ENCODE assay signal across 8 mouse cellular contexts in genomic region chr17:37045611-37046311, GRCm38 (mm10). TPM values are rescaled to one million over a fixed set of nuclear protein-coding genes. Genes with fewer than 3 reads are reported as not detected.
DNase-seq lines count a peak whose midpoint lies in the region; ATAC-seq lines count a peak whose summit lies in the region.

Gene Gabbr1 (plus strand): TSS chr17:37045966.

- H3K4me1 ChIP-seq in intestine, embryonic 15.5 days (replicated peaks) = peaks cover 26% of the 10 kb centered on the region
- H3K4me1 ChIP-seq in midbrain, embryonic 11.5 days (ENCODE audit: control insufficient read depth, insufficient read depth, low read length) = peaks cover 20% of the 10 kb centered on the region

- H3K4me3 ChIP-seq in intestine, embryonic 15.5 days (replicated peaks) = peak within 1 kb of the TSS; percentile 82
- peak within 1 kb of the TSS; percentile 79 for H3K4me3 ChIP-seq in midbrain, embryonic 11.5 days (ENCODE audit: low read depth, low read length)

- no peaks in the 10 kb centered on the region for H3K9me3 ChIP-seq in intestine, embryonic 15.5 days
- no peaks in the 10 kb centered on the region for H3K9me3 ChIP-seq in midbrain, embryonic 11.5 days (ENCODE audit: control insufficient read depth, low read length)

- under 1% methylated on average over 48 of the region's 55 CpGs for WGBS in intestine, embryonic 15.5 days
- WGBS in midbrain, embryonic 11.5 days = under 1% methylated on average over 43 of the region's 55 CpGs

- H3K9ac ChIP-seq in intestine, embryonic 15.5 days = peak within 1 kb of the TSS; percentile 90
- peak within 1 kb of the TSS; percentile 95 for H3K9ac ChIP-seq in midbrain, embryonic 11.5 days (ENCODE audit: low read length)

- H3K4me2 ChIP-seq in intestine, embryonic 15.5 days (replicated peaks) = peak within 1 kb of the TSS; percentile 93
- H3K4me2 ChIP-seq in midbrain, embryonic 11.5 days = peak within 1 kb of the TSS; percentile 91

- ATAC-seq in intestine, embryonic 15.5 days = peak; percentile 88
- peak; percentile 81 for ATAC-seq in midbrain, embryonic 11.5 days (ENCODE audit: low FRiP score)

- H3K27me3 ChIP-seq in intestine, embryonic 15.5 days (replicated peaks) = no peaks in the 10 kb centered on the region
- H3K27me3 ChIP-seq in midbrain, embryonic 11.5 days (ENCODE audit: control insufficient read depth, insufficient read depth, low read length) = peaks cover 14% of the 10 kb centered on the region

- intact Hi-C loops in left cerebral cortex, postnatal 4 days (cut with DNase I) = loop anchor here (2.0 to 5.0 kb wide), 2 partner anchors 43 to 98 kb away; no protein-coding TSS in a partner anchor

- peak within 1 kb of the TSS; percentile 77 for H3K27ac ChIP-seq in intestine, embryonic 15.5 days
- peak within 1 kb of the TSS; percentile 79 for H3K27ac ChIP-seq in midbrain, embryonic 11.5 days (ENCODE audit: low read depth, low read length)

- H3K36me3 ChIP-seq in intestine, embryonic 15.5 days = no peaks in the 10 kb centered on the region
- H3K36me3 ChIP-seq in midbrain, embryonic 11.5 days (ENCODE audit: control insufficient read depth, insufficient read depth, low read length) = no peaks in the 10 kb centered on the region

- peak; percentile 86 to 94 for DNase-seq in adrenal gland, adult (ENCODE audit: inconsistent age in 2 of 2, low spot score in 1 of 2)
- peak; percentile 89 for DNase-seq in embryo, embryonic 10.5 days (ENCODE audit: low spot score)
- peak; percentile 68 to 81 for DNase-seq in gastrocnemius, postnatal 4 days (ENCODE audit: low spot score in 2 of 2)
- DNase-seq in left cerebral cortex, postnatal 4 days = peak; percentile 89
- DNase-seq in midbrain, embryonic 11.5 days (ENCODE audit: low spot score, missing footprints) = peak; percentile 98
- DNase-seq in right cerebral cortex, postnatal 4 days = peak; percentile 84
- DNase-seq in yolk sac, embryonic 10.5 days (ENCODE audit: low spot score) = peak; percentile 93

RNA-seq across cellular contexts. Expression of gene Gabbr1, which starts in this region (rescaled TPM):
- 10 to 100 TPM; 24.2 to 25.4 TPM for total RNA-seq in gastrocnemius, postnatal 4 days (2021)
- 6.0 and 7.6 TPM in 2 replicates for polyA plus RNA-seq in intestine, embryonic 15.5 days (2015; fragmentation: Nextera tagmentation; extraction: Ambion mirVana)
- total RNA-seq in left cerebral cortex, postnatal 4 days (2021) = 100 to 1,000 TPM; 430 to 482 TPM
- polyA plus RNA-seq in midbrain, embryonic 11.5 days (2014; fragmentation: Nextera tagmentation; extraction: Ambion mirVana) = 14.3 and 14.5 TPM in 2 replicates

Comparison
In these comparisons a context has a peak if more than half of its experiments do, and no peak if none do; other contexts are left out.
1. Peak in every context shown above with its lines: DNase-seq, ATAC-seq, H3K4me3 ChIP-seq and H3K27ac ChIP-seq.
2. RNA of gene Gabbr1 (total RNA-seq): 430 to 482 TPM in left cerebral cortex, postnatal 4 days; 24.2 to 25.4 TPM in gastrocnemius, postnatal 4 days; every median in the first group is over 10 times any median in the second.